Mouse (Mus musculus) forebrain, embryonic 13.5 days (tissue): ENCODE measurements at regions not wholly inside any gene's neighbourhood (a gene's known extent, or its start where the extent isn't known, plus 50 kb on each side); places are given as distances from the start of the nearest gene placed in this dataset.
A peak's percentile ranks its signal among the peaks of the same experiment; 100 is the strongest.

ENCODE experiments used
- ATAC-seq: fragments of 200-750 bp; cut with Nextera tagmentation; 2 replicates; pipeline ENCODE4 v1.8.0; 2017
- H3K27ac ChIP-seq: fragments of 300-500 bp; sonication (generic); 2 replicates; pipeline ENCODE4 v1.5.1; 2015; ENCODE audit warnings: inconsistent platforms, mild to moderate bottlenecking, moderate library complexity
- H3K27me3 ChIP-seq: fragments of 300-500 bp; sonication (generic); 2 replicates; pipeline ENCODE4 v1.6.1; 2015; ENCODE audit warnings: mild to moderate bottlenecking, inconsistent platforms
- H3K36me3 ChIP-seq: fragments of 300-500 bp; sonication (generic); 2 replicates; pipeline ENCODE4 v1.6.1; 2015; ENCODE audit warnings: mild to moderate bottlenecking, inconsistent platforms; ENCODE audit not compliant: poor library complexity, severe bottlenecking
- H3K4me1 ChIP-seq: fragments of 300-500 bp; sonication (generic); 2 replicates; pipeline ENCODE4 v1.6.1; 2015; ENCODE audit warnings: inconsistent platforms
- H3K4me2 ChIP-seq: fragments of 300-500 bp; sonication (generic); 2 replicates; pipeline ENCODE4 v1.6.1; 2015; ENCODE audit warnings: inconsistent platforms, mild to moderate bottlenecking, moderate library complexity
- H3K4me3 ChIP-seq: fragments of 300-500 bp; sonication (generic); 2 replicates; pipeline ENCODE4 v1.5.1; 2015; ENCODE audit warnings: mild to moderate bottlenecking, inconsistent platforms
- H3K9ac ChIP-seq: fragments of 300-500 bp; sonication (generic); 2 replicates; pipeline ENCODE4 v1.6.1; 2015; ENCODE audit warnings: mild to moderate bottlenecking, inconsistent platforms
- H3K9me3 ChIP-seq: fragments of 300-500 bp; sonication (generic); replicated peaks from 2 replicates; pipeline ENCODE4 v1.6.1; 2016; ENCODE audit warnings: inconsistent platforms
- WGBS: fragments of 180-500 bp; shearing (Covaris S2); methylation state at CpG from one replicate; pipeline ENCODE4 v1.1.7; 2015; 5-methylcytosine and 5-hydroxymethylcytosine counted together

- H3K4me3 ChIP-seq, result no peak overlapping the region
- no peaks in the 10 kb centered on the region for H3K27me3 ChIP-seq
- H3K9me3 ChIP-seq, result no peaks in the 10 kb centered on the region
- H3K36me3 ChIP-seq, result no peaks in the 10 kb centered on the region
- ATAC-seq, result peak; percentile 74
- no peak overlapping the region for H3K4me2 ChIP-seq
- H3K9ac ChIP-seq, result no peak overlapping the region
- WGBS, result 4% methylated on average over 3 of the region's 3 CpGs
- no peak overlapping the region for H3K27ac ChIP-seq
- peaks cover 9% of the 10 kb centered on the region for H3K4me1 ChIP-seq
Measured at GRCm38 (mm10) chr12:66157630-66158292, 126.4 kb downstream of the Rpl10l start.

DNA sequence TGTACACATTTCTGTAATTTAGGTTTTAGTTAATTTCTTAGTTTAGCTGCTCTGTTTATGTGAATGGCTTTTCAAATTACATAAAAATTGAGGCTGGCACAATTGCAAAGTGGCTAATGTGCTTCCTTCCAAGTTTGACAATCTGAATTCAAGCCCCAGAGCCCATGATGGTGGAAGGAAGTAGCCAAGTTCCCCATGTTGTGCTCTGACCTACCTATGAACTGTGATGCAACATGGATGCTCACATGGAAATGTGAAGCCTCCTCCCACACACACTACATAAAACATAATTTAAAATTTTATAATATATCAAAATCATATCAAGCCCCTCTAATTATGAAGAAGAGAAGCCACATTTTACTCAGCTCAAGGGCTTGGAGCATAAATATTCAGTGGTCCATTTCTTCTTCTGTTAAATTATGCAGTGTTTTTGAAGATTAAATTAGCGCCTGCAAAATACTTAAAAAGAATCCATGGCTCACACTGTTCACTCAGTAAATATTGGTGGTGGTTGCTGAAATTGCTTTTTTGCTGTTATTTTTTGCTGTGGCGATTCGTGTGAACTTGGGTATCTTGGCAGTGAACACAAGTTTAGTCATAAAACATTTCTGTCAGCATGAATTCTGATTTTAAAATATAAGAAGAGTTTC is 127.1 kb downstream of the Rpl10l start:
- H3K4me2 ChIP-seq, result no peak overlapping the region
- no peak overlapping the region for H3K4me3 ChIP-seq
- no peaks in the 10 kb centered on the region for H3K27me3 ChIP-seq
- H3K36me3 ChIP-seq, result no peaks in the 10 kb centered on the region
- H3K9ac ChIP-seq, result no peak overlapping the region
- H3K4me1 ChIP-seq, result peaks cover 9% of the 10 kb centered on the region
- 36% methylated on average over 3 of the region's 3 CpGs for WGBS
- H3K27ac ChIP-seq, result no peak overlapping the region
- ATAC-seq, result peak; percentile 76
- no peaks in the 10 kb centered on the region for H3K9me3 ChIP-seq

DNA sequence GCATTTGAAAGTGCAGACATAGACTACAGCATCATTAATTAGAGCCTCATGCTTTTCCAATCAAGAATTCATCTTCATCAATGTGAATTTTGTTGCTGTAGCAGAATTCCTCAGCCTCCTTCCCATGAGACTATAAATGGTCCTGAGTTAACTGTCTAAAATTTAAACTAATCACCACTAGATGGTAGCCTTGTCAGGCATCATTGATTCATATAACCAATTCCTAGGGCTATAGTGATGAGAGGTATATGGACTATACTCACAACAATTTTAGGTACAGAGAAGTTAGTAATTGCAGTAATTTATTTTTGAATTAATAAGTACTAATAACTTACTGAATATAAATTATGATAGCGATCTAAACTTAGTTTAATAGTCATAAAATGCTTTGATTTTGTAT is 153.3 kb downstream of the Rpl10l start:
- Histone ChIP-seq H3K27ac (no peak overlapping the region), H3K36me3 (no peaks in the 10 kb centered on the region)

GRCm38 (mm10) chr12:66119565-66119964 is 164.6 kb downstream of the Rpl10l start:
- no peak overlapping the region for H3K27ac ChIP-seq
- no peaks in the 10 kb centered on the region for H3K27me3 ChIP-seq
- no peaks in the 10 kb centered on the region for H3K4me1 ChIP-seq
- no peak overlapping the region for H3K4me2 ChIP-seq
- no peak overlapping the region for H3K4me3 ChIP-seq
- no peak for ATAC-seq
- WGBS, result 3% methylated on average over 1 of the region's 1 CpGs
- no peaks in the 10 kb centered on the region for H3K36me3 ChIP-seq
- no peak overlapping the region for H3K9ac ChIP-seq
- H3K9me3 ChIP-seq, result no peaks in the 10 kb centered on the region

More for the DNA sequence above, 153.3 kb downstream of the Rpl10l start:
- no peak overlapping the region for H3K4me3 ChIP-seq
- peak; percentile 66 for ATAC-seq
- H3K9me3 ChIP-seq, result no peaks in the 10 kb centered on the region
- H3K27me3 ChIP-seq, result no peaks in the 10 kb centered on the region
- H3K9ac ChIP-seq, result no peak overlapping the region
- H3K4me1 ChIP-seq, result no peaks in the 10 kb centered on the region
- no peak overlapping the region for H3K4me2 ChIP-seq
- 67% methylated on average over 1 of the region's 1 CpGs for WGBS

DNA sequence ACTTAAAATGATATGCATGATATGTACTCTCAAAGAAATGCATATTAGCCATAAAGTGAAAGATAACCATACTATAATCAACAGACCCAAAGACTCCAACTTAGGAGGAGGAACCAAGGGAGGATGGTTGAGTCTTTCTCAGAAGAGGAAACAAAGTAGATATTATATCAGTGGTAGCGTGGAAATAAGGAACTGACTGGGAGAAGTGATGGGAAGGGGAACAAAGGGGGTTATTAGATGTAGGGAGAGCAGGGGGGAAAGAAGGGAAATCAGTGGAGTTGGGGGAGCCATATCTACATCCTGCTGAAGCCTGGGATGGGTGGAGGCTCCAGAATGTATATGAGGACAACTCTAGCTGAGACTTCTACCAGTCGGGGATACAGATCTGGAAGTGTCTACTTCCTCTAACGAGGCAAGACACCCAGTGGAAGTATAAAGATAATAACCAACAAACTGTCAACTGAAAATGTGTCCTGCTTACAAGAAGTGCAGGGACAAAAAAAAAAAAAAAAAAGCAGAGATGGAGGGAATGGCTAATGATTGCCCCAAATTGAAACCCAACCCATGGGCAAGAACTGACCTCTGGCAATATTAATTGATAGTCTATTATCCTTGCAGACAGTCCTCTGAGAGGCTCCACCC is 193.3 kb downstream of the Rpl10l start:
- ATAC-seq, result no peak
- Histone ChIP-seq H3K9me3 (no peaks in the 10 kb centered on the region), H3K4me1 (no peaks in the 10 kb centered on the region), H3K27me3 (no peaks in the 10 kb centered on the region), H3K4me2 (no peak overlapping the region), H3K36me3 (no peaks in the 10 kb centered on the region), H3K9ac (no peak overlapping the region), H3K27ac (no peak overlapping the region), H3K4me3 (no peak overlapping the region)
- 78% methylated on average over 3 of the region's 3 CpGs for WGBS

DNA sequence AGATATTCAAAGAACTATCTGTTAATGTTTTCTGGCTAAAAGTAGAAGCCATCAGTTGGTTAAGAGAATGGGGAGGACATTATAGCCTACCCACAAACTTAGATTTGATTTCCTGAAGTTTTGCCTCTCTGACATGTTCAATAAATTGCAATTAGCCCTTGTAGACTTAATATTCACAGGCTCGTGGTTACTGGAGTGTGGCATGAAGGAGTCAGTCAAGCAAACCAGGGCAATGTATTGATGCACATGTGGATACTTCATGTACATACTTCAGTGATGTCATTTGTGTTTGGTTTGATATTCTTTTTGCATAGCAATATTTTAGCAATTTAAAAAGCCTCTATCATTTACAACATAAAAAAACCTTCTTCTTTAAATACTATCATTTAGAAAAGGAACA is 223.9 kb downstream of the Rpl10l start:
- Histone ChIP-seq H3K9me3 (no peaks in the 10 kb centered on the region), H3K4me1 (no peaks in the 10 kb centered on the region), H3K4me3 (no peak overlapping the region), H3K27ac (no peak overlapping the region), H3K27me3 (no peaks in the 10 kb centered on the region), H3K9ac (no peak overlapping the region), H3K4me2 (no peak overlapping the region), H3K36me3 (no peaks in the 10 kb centered on the region)
- ATAC-seq, result no peak
- 72% methylated on average over 1 of the region's 1 CpGs for WGBS

DNA sequence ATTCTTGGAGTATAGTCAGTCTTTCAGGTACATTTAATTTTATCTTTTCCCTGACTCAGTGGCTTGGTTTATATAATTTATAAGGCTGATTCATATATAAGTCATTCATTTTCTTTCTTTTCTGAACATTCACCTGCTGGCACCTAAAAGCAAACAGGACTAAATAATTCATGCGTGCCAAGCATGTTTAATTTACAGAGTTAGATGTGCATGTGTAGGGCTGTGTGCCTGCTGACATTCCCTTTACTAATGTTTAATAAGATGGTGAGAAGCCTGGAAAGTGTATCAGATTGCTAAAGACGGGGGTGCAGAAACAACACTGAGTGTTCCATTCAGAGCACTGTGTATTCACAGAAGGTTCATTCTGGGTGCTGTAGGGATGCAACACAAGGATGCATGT is 229.0 kb downstream of the Rpl10l start:
- WGBS, result 75% methylated on average over 2 of the region's 2 CpGs
- no peaks in the 10 kb centered on the region for H3K4me1 ChIP-seq
- no peaks in the 10 kb centered on the region for H3K36me3 ChIP-seq
- no peak for ATAC-seq
- no peak overlapping the region for H3K9ac ChIP-seq
- H3K4me2 ChIP-seq, result no peak overlapping the region
- H3K27ac ChIP-seq, result no peak overlapping the region
- no peak overlapping the region for H3K4me3 ChIP-seq
- H3K27me3 ChIP-seq, result no peaks in the 10 kb centered on the region
- H3K9me3 ChIP-seq, result no peaks in the 10 kb centered on the region

- Histone ChIP-seq H3K9ac (no peak overlapping the region), H3K4me2 (no peak overlapping the region), H3K4me3 (no peak overlapping the region), H3K36me3 (no peaks in the 10 kb centered on the region), H3K4me1 (no peaks in the 10 kb centered on the region), H3K9me3 (no peaks in the 10 kb centered on the region), H3K27me3 (no peaks in the 10 kb centered on the region), H3K27ac (no peak overlapping the region)
- no peak for ATAC-seq
Measured at GRCm38 (mm10) chr12:66048936-66049335, 235.3 kb downstream of the Rpl10l start.

GRCm38 (mm10) chr12:66036281-66036680 is 247.9 kb downstream of the Rpl10l start:
- ATAC-seq, result no peak
- Histone ChIP-seq H3K27me3 (no peaks in the 10 kb centered on the region), H3K27ac (no peak overlapping the region), H3K4me1 (no peaks in the 10 kb centered on the region), H3K36me3 (no peaks in the 10 kb centered on the region), H3K4me3 (no peak overlapping the region), H3K4me2 (no peak overlapping the region), H3K9me3 (no peaks in the 10 kb centered on the region), H3K9ac (no peak overlapping the region)
- 90% methylated on average over 2 of the region's 2 CpGs for WGBS

DNA sequence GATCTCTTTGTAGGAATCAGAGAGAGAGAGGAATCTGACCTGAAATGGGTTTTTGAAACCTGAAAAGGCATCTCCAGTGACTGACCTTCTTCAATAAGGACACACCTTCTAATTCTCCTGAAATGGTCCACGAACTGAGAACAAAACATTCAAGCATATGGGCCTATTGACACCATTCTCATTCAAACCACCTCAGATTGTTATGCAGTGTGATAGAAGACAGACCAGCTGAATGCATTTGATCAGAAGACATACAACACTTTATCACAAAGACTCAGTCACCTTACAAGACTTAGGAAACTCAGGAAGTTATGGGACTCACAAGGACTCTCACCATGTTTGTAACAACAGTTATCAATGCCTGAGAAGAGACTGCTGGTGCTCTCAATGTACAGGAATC is 256.7 kb downstream of the Rpl10l start:
- Histone ChIP-seq H3K27ac (no peak overlapping the region), H3K4me2 (no peak overlapping the region), H3K9me3 (no peaks in the 10 kb centered on the region), H3K27me3 (no peaks in the 10 kb centered on the region), H3K36me3 (no peaks in the 10 kb centered on the region), H3K4me3 (no peak overlapping the region), H3K9ac (no peak overlapping the region), H3K4me1 (no peaks in the 10 kb centered on the region)
- 67% methylated on average over 1 of the region's 1 CpGs for WGBS
- ATAC-seq, result no peak

DNA sequence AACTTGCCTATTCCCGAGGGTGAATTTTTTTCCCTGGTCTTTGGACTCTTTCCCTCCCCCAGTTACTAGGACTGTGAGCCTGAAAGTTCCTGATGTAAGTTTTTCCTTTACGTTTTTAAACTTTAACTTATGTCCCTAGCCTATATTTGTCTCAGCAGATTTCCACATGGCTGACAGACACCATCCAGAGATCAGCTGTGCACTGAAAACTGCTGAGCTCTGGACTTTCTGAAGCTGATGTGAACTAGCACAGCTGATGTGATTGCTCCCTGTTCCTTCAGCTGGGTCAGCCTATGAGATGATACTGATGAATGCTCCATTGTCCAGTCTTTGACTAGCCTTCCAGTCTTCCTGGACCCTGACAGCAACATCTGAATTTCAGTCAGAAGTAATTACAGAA is 271.5 kb downstream of the Rpl10l start:
- Histone ChIP-seq H3K4me2 (no peak overlapping the region), H3K27ac (no peak overlapping the region), H3K9ac (no peak overlapping the region), H3K4me1 (no peaks in the 10 kb centered on the region), H3K36me3 (no peaks in the 10 kb centered on the region), H3K9me3 (no peaks in the 10 kb centered on the region), H3K4me3 (no peak overlapping the region), H3K27me3 (no peaks in the 10 kb centered on the region)
- 87% methylated on average over 2 of the region's 2 CpGs for whole genome bisulfite sequencing
- ATAC-seq, result no peak
